Mouse (Mus musculus) liver, embryonic 13.5 days (tissue): Measurements from ENCODE around the gene Cox18. TPM values are rescaled to one million over a fixed set of nuclear protein-coding genes. Genes with fewer than 3 reads are reported as not detected.

Source experiments
- ATAC-seq: fragments of 200-750 bp; cut with Nextera tagmentation; 2 replicates; pipeline ENCODE4 v1.8.0; 2017; ENCODE audit warnings: low read depth, mild to moderate bottlenecking, moderate number of reproducible peaks, moderate library complexity
- DNase-seq: peaks from one replicate; pipeline ENCODE4 v3.0.0; 2022
- H3K27ac ChIP-seq: fragments of 300-500 bp; sonication (generic); 2 replicates; pipeline ENCODE4 v1.5.1; 2015; ENCODE audit warnings: moderate library complexity, mild to moderate bottlenecking, inconsistent platforms
- H3K27me3 ChIP-seq: fragments of 300-500 bp; sonication (generic); 2 replicates; pipeline ENCODE4 v1.6.1; 2015; ENCODE audit warnings: mild to moderate bottlenecking, inconsistent platforms
- H3K36me3 ChIP-seq: fragments of 300-500 bp; sonication (generic); 2 replicates; pipeline ENCODE4 v1.6.1; 2015; ENCODE audit warnings: mild to moderate bottlenecking, inconsistent platforms
- H3K4me1 ChIP-seq: fragments of 300-500 bp; sonication (generic); replicated peaks from 2 replicates; pipeline ENCODE4 v1.6.1; 2015; ENCODE audit warnings: inconsistent platforms
- H3K4me2 ChIP-seq: fragments of 300-500 bp; sonication (generic); 2 replicates; pipeline ENCODE4 v1.6.1; 2015; ENCODE audit warnings: inconsistent platforms, mild to moderate bottlenecking, moderate library complexity
- H3K4me3 ChIP-seq: fragments of 300-500 bp; sonication (generic); replicated peaks from 2 replicates; pipeline ENCODE4 v1.5.1; 2015; ENCODE audit warnings: mild to moderate bottlenecking, inconsistent platforms
- H3K9ac ChIP-seq: fragments of 300-500 bp; sonication (generic); 2 replicates; pipeline ENCODE4 v1.6.1; 2015; ENCODE audit warnings: mild to moderate bottlenecking, inconsistent platforms
- H3K9me3 ChIP-seq: fragments of 300-500 bp; sonication (generic); replicated peaks from 2 replicates; pipeline ENCODE4 v1.6.1; 2016; ENCODE audit warnings: inconsistent platforms
- WGBS: fragments of 180-500 bp; shearing (Covaris S2); methylation state at CpG from one replicate; pipeline ENCODE4 v1.1.7; 2015; ENCODE audit not compliant: insufficient replicate concordance; 5-methylcytosine and 5-hydroxymethylcytosine counted together
- polyA plus RNA-seq: library from polyadenylated mRNA; unstranded; fragments of >200 nt; fragmentation: Nextera tagmentation; extraction: Ambion mirVana; gene quantifications from 2 replicates; pipeline ENCODE4 v1.2.1, GENCODE M21; 2015

The Cox18 gene
- polyA plus RNA-seq, 1 experiment from 2014 or later = 22.5 TPM

GRCm38 (mm10) chr5:90222937-90223336, 864 bp downstream of the Cox18 start:
- H3K4me1 ChIP-seq = peaks cover 25% of the 10 kb centered on the region
- H3K4me3 ChIP-seq = peak overlapping the region; percentile 91
- H3K27ac ChIP-seq = peak overlapping the region; percentile 97; the same call in 1 of the 2 replicates
- no peaks in the 10 kb centered on the region for H3K27me3 ChIP-seq
- no peaks in the 10 kb centered on the region for H3K9me3 ChIP-seq
- ATAC-seq (no peak), DNase-seq (no peak)
- H3K4me2 ChIP-seq = peak overlapping the region; percentile 89
- 21% methylated on average over 3 of the region's 3 CpGs for WGBS
- H3K9ac ChIP-seq = peak overlapping the region; percentile 88
- H3K36me3 ChIP-seq = peaks cover 43% of the 10 kb centered on the region

GRCm38 (mm10) chr5:90217791-90218190, 6.0 kb downstream of the Cox18 start:
- DNase-seq = no peak
- Histone ChIP-seq H3K9ac (no peak overlapping the region), H3K36me3 (peaks cover 64% of the 10 kb centered on the region), H3K9me3 (no peaks in the 10 kb centered on the region), H3K4me2 (no peak overlapping the region), H3K4me3 (no peak overlapping the region), H3K27ac (no peak overlapping the region), H3K4me1 (peaks cover 7% of the 10 kb centered on the region), H3K27me3 (no peaks in the 10 kb centered on the region)
- ATAC-seq = no peak
- 79% methylated on average over 3 of the region's 3 CpGs for WGBS

GRCm38 (mm10) chr5:90217226-90217625, 6.6 kb downstream of the Cox18 start:
- H3K27ac ChIP-seq = no peak overlapping the region
- no peak overlapping the region for H3K4me3 ChIP-seq
- DNase-seq = no peak
- no peaks in the 10 kb centered on the region for H3K9me3 ChIP-seq
- no peak overlapping the region for H3K4me2 ChIP-seq
- 83% methylated on average over 12 of the region's 12 CpGs for WGBS
- H3K9ac ChIP-seq = no peak overlapping the region
- peaks cover 64% of the 10 kb centered on the region for H3K36me3 ChIP-seq
- no peaks in the 10 kb centered on the region for H3K27me3 ChIP-seq
- no peak for ATAC-seq
- peaks cover 1% of the 10 kb centered on the region for H3K4me1 ChIP-seq

DNA sequence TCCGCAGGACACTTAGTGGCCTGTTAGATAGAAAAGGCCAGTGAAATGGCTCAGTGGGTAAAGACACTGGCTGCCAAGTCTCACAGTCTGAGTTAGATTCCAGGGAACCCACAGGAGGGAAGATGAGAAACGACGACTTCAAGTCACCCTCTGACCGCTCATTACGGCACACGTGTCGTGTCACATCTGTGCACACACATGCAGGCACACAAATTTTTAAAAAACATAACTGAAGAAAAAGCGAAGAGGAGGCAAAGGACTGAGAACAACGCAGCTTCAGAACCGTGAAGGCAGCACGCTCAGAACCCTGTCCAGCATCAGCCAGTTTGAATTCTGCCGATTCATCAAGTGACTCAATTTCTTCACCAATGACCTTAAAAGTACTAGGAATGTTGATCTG, 10.4 kb downstream of the Cox18 start:
- no peak overlapping the region for H3K9ac ChIP-seq
- no peaks in the 10 kb centered on the region for H3K27me3 ChIP-seq
- ATAC-seq (no peak), DNase-seq (no peak)
- H3K9me3 ChIP-seq = no peaks in the 10 kb centered on the region
- H3K4me1 ChIP-seq = no peaks in the 10 kb centered on the region
- WGBS = 92% methylated on average over 12 of the region's 12 CpGs
- peaks cover 43% of the 10 kb centered on the region for H3K36me3 ChIP-seq
- H3K4me2 ChIP-seq = no peak overlapping the region
- H3K4me3 ChIP-seq = no peak overlapping the region
- H3K27ac ChIP-seq = no peak overlapping the region

GRCm38 (mm10) chr5:90203168-90203567, 20.6 kb downstream of the Cox18 start:
- DNase-seq (peak; percentile 21), ATAC-seq (no peak)
- 11% methylated on average over 5 of the region's 5 CpGs for WGBS
- no peak overlapping the region for H3K4me3 ChIP-seq
- H3K36me3 ChIP-seq = no peaks in the 10 kb centered on the region
- no peak overlapping the region for H3K27ac ChIP-seq
- no peak overlapping the region for H3K4me2 ChIP-seq
- H3K9me3 ChIP-seq = no peaks in the 10 kb centered on the region
- H3K27me3 ChIP-seq = 0 out of 2 replicates have a peak, but pooled peaks cover 5% of the 10 kb centered on the region
- no peak overlapping the region for H3K9ac ChIP-seq
- H3K4me1 ChIP-seq = no peaks in the 10 kb centered on the region; the same call in 1 of the 2 replicates

DNA sequence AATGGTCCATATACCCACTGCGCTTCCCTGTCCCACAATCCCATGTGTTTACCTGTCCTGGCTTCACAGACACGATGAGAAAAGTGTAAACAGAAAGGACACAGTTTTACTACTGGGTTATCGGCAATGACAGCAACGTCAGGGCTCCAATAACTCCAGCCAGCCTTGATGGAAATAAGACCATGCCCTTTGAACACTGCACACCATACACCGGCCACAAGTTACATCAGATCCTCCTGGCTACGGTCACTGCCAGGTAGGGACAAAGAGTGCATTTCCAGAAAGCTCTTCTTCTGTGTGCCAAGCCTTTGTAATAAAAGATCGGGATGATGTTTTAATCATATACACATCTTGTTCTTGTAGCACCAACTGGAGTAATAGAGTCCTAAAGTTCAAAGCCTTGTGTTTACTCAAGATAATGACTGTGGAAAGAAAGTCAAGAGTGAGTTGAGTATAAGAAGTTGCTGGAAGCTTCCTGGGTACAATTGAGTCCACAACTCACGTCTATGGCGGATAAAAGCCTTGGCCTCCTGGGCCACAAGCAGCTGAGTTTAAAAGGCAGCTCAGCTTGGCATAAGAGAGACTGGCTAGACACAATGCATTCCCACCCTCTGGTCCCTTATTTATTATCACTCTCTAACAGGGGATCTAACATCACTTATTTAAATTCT, 21.2 kb downstream of the Cox18 start:
- ATAC-seq (no peak), DNase-seq (no peak)
- Histone ChIP-seq H3K9ac (no peak overlapping the region), H3K27me3 (0 out of 2 replicates have a peak, but pooled peaks cover 5% of the 10 kb centered on the region), H3K27ac (no peak overlapping the region), H3K4me2 (no peak overlapping the region), H3K9me3 (no peaks in the 10 kb centered on the region), H3K4me1 (no peaks in the 10 kb centered on the region; the same call in 1 of the 2 replicates), H3K4me3 (no peak overlapping the region), H3K36me3 (no peaks in the 10 kb centered on the region)
- WGBS = 63% methylated on average over 9 of the region's 9 CpGs

DNA sequence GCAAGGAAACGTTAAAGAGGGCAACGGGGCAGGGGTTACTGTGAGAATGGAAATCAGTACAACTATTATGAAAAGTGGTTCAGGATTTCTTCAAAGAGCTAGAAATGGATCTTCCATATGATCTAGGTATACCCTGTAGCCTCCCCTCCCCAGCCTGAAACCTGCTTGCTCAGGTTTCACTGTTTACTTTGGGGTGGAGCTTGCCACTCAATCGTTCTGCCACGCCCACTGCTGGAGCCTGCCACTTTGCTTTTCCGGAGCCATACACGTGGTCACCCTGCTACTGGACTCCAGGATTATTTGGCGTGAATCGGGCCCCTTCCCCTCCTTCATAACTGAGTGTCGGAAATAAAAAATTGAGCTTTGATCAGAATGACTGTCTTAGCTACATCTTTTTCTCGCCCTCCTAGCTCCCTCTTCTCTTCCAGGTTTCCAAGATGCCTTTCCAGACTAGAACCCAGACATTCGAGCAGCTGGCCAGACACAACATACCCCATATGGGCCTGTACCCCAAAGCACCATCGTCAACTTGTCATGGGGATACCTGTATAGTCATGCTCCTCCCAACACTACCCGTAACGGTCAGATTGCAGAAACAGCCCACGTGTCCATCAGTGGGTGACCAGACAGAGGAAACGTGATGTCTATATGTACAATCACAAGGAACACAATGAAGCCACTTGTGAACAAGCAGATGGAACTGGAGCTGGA, 23.7 kb downstream of the Cox18 start:
- H3K27ac ChIP-seq = no peak overlapping the region
- no peak overlapping the region for H3K9ac ChIP-seq
- H3K4me1 ChIP-seq = no peaks in the 10 kb centered on the region; the same call in 1 of the 2 replicates
- H3K9me3 ChIP-seq = no peaks in the 10 kb centered on the region
- 45% methylated on average over 16 of the region's 16 CpGs for WGBS
- no peak overlapping the region for H3K4me3 ChIP-seq
- ATAC-seq (no peak; the same call in 1 of the 2 replicates), DNase-seq (no peak)
- 0 out of 2 replicates have a peak, but pooled peaks cover 5% of the 10 kb centered on the region for H3K27me3 ChIP-seq
- H3K36me3 ChIP-seq = no peaks in the 10 kb centered on the region
- H3K4me2 ChIP-seq = no peak overlapping the region

DNA sequence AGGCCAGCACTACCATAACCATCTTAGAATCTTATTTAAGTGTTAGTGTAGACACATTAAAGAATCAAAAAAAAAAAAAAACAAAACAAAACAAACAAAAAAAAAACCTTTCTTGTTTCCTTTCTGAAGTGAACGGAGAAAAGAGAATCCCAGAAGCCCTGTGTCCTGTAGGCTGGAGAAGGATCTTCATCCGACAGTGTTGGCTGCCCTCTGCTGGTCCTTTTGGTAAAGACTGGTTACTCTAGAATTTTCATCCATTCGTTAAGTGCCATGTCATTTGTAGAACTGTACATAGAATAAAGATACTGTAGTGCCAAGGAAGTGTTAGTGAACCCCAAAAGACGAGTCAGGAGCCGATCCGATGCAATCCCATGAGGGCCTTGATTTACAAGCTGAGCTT, 29.0 kb downstream of the Cox18 start:
- DNase-seq (no peak), ATAC-seq (no peak)
- H3K27me3 ChIP-seq = no peaks in the 10 kb centered on the region
- H3K36me3 ChIP-seq = no peaks in the 10 kb centered on the region
- no peak overlapping the region for H3K4me3 ChIP-seq
- H3K27ac ChIP-seq = no peak overlapping the region
- no peaks in the 10 kb centered on the region for H3K9me3 ChIP-seq
- H3K4me2 ChIP-seq = no peak overlapping the region
- H3K4me1 ChIP-seq = no peaks in the 10 kb centered on the region
- no peak overlapping the region for H3K9ac ChIP-seq
- WGBS = 19% methylated on average over 6 of the region's 6 CpGs

- Histone ChIP-seq H3K36me3 (no peaks in the 10 kb centered on the region), H3K9ac (no peak overlapping the region), H3K4me3 (no peak overlapping the region), H3K4me1 (no peaks in the 10 kb centered on the region), H3K9me3 (no peaks in the 10 kb centered on the region), H3K27ac (no peak overlapping the region), H3K4me2 (no peak overlapping the region), H3K27me3 (no peaks in the 10 kb centered on the region)
- DNase-seq (no peak), ATAC-seq (no peak)
- 42% methylated on average over 5 of the region's 5 CpGs for WGBS
Measured at GRCm38 (mm10) chr5:90182782-90183181, 41.0 kb downstream of the Cox18 start.

DNA sequence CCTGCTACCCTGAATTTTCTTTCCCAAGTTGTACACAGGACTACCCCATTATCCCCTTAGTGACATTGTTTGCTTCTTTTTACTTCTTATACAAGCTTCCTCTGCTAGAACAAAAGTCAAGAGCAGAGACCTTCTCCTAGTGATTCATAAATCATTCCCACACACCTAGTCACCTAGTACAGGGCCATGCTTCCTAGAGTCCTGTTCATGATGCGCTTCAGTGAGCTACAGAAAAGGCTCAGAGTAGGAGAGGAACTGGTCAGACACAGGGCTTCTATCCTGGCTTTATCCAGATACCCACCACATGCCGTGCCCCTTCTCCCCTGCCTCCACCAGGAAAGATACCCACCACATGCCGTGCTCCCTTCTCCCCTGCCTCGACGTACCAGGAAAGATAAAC, 44.7 kb downstream of the Cox18 start:
- no peak for ATAC-seq
- no peak for DNase-seq
- Histone ChIP-seq H3K27me3 (no peaks in the 10 kb centered on the region), H3K9me3 (no peaks in the 10 kb centered on the region), H3K36me3 (no peaks in the 10 kb centered on the region), H3K9ac (no peak overlapping the region), H3K4me2 (no peak overlapping the region), H3K4me1 (no peaks in the 10 kb centered on the region), H3K27ac (no peak overlapping the region), H3K4me3 (no peak overlapping the region)
- WGBS = 75% methylated on average over 5 of the region's 5 CpGs

DNA sequence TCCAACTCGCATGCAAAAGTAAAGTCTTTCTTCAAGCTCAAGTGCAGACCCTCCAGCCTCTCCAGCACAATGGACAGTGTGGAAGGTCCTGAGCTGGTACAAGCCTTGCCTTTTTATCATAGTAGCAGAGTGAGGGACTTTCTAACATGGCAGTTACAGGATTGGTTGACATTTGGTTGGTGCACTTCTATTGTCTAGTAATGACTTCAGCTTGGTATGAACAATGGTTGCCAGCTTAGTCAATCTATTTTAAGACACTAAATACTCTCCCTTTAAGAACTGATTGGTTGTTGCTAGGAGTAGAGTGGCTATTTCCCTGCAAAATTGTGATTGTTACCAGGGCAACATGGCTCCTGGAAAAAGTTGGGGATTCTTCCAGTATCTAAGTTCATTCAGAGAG, 45.7 kb downstream of the Cox18 start:
- DNase-seq (no peak), ATAC-seq (no peak)
- 71% methylated on average over 1 of the region's 1 CpGs for WGBS
- Histone ChIP-seq H3K27ac (no peak overlapping the region), H3K4me2 (no peak overlapping the region), H3K4me3 (no peak overlapping the region), H3K4me1 (no peaks in the 10 kb centered on the region), H3K27me3 (no peaks in the 10 kb centered on the region), H3K9ac (no peak overlapping the region), H3K9me3 (no peaks in the 10 kb centered on the region), H3K36me3 (no peaks in the 10 kb centered on the region)
